Mouse (Mus musculus) heart, adult 2 months (tissue): Measurements from ENCODE around the gene Gm21900. TPM values are rescaled to one million over a fixed set of nuclear protein-coding genes. Genes with fewer than 3 reads are reported as not detected.
"Not testable (repeated sequence)": the region's sequence is repeated elsewhere in the genome, so short reads cannot be mapped to it uniquely, and the experiment has no call there.

Experiments used
- DNase-seq, 2 experiments: peaks; one replicate each; pipeline ENCODE4 v3.0.0; 2021
- H3K27ac ChIP-seq: fragments of 200-600 bp; 2 replicates; pipeline ENCODE4 v1.8.1; 2022
- H3K27me3 ChIP-seq: fragments of 200-500 bp; 2 replicates; pipeline ENCODE4 v1.6.1; 2012; ENCODE audit warnings: mild to moderate bottlenecking, low read length, inconsistent platforms, mixed read lengths; ENCODE audit not compliant: control insufficient read depth, insufficient read depth
- H3K36me3 ChIP-seq: fragments of 200-500 bp; 2 replicates; pipeline ENCODE4 v1.6.1; 2012; ENCODE audit warnings: low read length, inconsistent platforms; ENCODE audit not compliant: control insufficient read depth, insufficient read depth
- H3K4me1 ChIP-seq: fragments of 200-500 bp; 2 replicates; pipeline ENCODE4 v1.6.1; 2011; ENCODE audit warnings: low read length; ENCODE audit not compliant: control insufficient read depth, insufficient read depth
- H3K4me3 ChIP-seq: fragments of 200-600 bp; 2 replicates; pipeline ENCODE4 v1.8.1; 2022
- H3K79me2 ChIP-seq: fragments of 200-500 bp; replicated peaks from 2 replicates; pipeline ENCODE4 v1.6.1; 2012; ENCODE audit warnings: mild to moderate bottlenecking, inconsistent platforms, low read length, moderate library complexity, mixed read lengths; ENCODE audit not compliant: control insufficient read depth, insufficient read depth
- H3K9ac ChIP-seq: fragments of 200-500 bp; 2 replicates; pipeline ENCODE4 v1.6.1; 2012; ENCODE audit warnings: low read depth, mild to moderate bottlenecking, control low read depth, inconsistent platforms, low read length, mixed read lengths
- WGBS: fragments of 180-500 bp; shearing (Covaris S2); methylation state at CpG from one replicate; pipeline ENCODE4 v1.1.7; 2018; 5-methylcytosine and 5-hydroxymethylcytosine counted together
- intact Hi-C: fragments of 180-260 bp; cut with DNase I; formaldehyde crosslinking; loops from one replicate; pipeline ENCODE4 v1.15.1; 2025
- long read RNA-seq: library from polyadenylated mRNA; stranded (forward); transcript quantifications from one replicate; pipeline ENCODE4 v2.0.0, GENCODE M21; 2021
- polyA plus RNA-seq: library from polyadenylated mRNA; depleted of rRNA; stranded (reverse); fragments of >200 nt; gene quantifications from 2 replicates; pipeline ENCODE4 v1.2.3, GENCODE M21; 2012; rRNA removed
- total RNA-seq, 2 experiments: library from RNA; stranded (reverse); gene quantifications; 2 replicates each; pipeline ENCODE4 v1.2.3; 2021

Gm21900 gene
- not detected for total RNA-seq
- not detected in 2 replicates for polyA plus RNA-seq
- long read RNA-seq, result 0 reads

GRCm38 (mm10) chrY:10616061-10616460 is at the start of gene Gm21900:
TSS of gene Gm21900 (plus strand) at chrY:10616361.
- H3K27me3 ChIP-seq, H3K79me2 ChIP-seq, H3K4me1 ChIP-seq, H3K27ac ChIP-seq, H3K4me3 ChIP-seq, H3K36me3 ChIP-seq, DNase-seq, H3K9ac ChIP-seq, intact Hi-C loops: not testable (repeated sequence)
- WGBS, result 20% methylated on average over 1 of the region's 4 CpGs

GRCm38 (mm10) chrY:10643516-10643915 is 27.4 kb downstream of the Gm21900 start:
- H3K79me2 ChIP-seq, H3K9ac ChIP-seq, H3K27ac ChIP-seq, H3K36me3 ChIP-seq, H3K4me1 ChIP-seq, H3K27me3 ChIP-seq, H3K4me3 ChIP-seq, intact Hi-C loops: not testable (repeated sequence)
- DNase-seq, result peak; percentile 21 to 29
- WGBS, result 60% methylated on average over 1 of the region's 25 CpGs

Other genes with a start within 250 kb of the Gm21900 start
- gene Gm28510, start 203.6 kb upstream of the Gm21900 start, total RNA-seq, result not detected
- not detected in 2 replicates for gene Gm28510, start 203.6 kb upstream of the Gm21900 start, polyA plus RNA-seq
- not detected for gene Gm20737, start 80.3 kb upstream of the Gm21900 start, total RNA-seq
- gene Gm20737, start 80.3 kb upstream of the Gm21900 start, polyA plus RNA-seq, result not detected in 2 replicates
- gene Gm21775, start 62.9 kb upstream of the Gm21900 start, total RNA-seq, result not detected
- not detected in 2 replicates for gene Gm21775, start 62.9 kb upstream of the Gm21900 start, polyA plus RNA-seq
- not detected for gene Gm20777, start 136.1 kb downstream of the Gm21900 start, total RNA-seq
- not detected in 2 replicates for gene Gm20777, start 136.1 kb downstream of the Gm21900 start, polyA plus RNA-seq